Mouse (Mus musculus) lung, postnatal 25 days (tissue): Measurements from ENCODE around the gene Thoc5.

Experiments used
- DNase-seq: peaks from one replicate; pipeline ENCODE4 v3.0.0; 2022; ENCODE audit warnings: low spot score

The Thoc5 gene

GRCm38 (mm10) chr11:4894848-4895816, at the start of gene Thoc5:
TSS of gene Thoc5 (plus strand) at chr11:4895320.
- DNase-seq = peak; percentile 80

GRCm38 (mm10) chr11:4848483-4849248, 46.5 kb upstream of the Thoc5 start:
- peak; percentile 14 for DNase-seq

- DNase-seq = peak; percentile 100
Observed at GRCm38 (mm10) chr11:4849258-4849943, 45.7 kb upstream of the Thoc5 start, which contains the start of gene Nf2. TSS of gene Nf2 (minus strand) at chr11:4849536.

GRCm38 (mm10) chr11:4850404-4850803, 44.7 kb upstream of the Thoc5 start:
- DNase-seq = no peak

GRCm38 (mm10) chr11:4853021-4853420, 42.1 kb upstream of the Thoc5 start:
- DNase-seq = no peak

GRCm38 (mm10) chr11:4854181-4854580, 40.9 kb upstream of the Thoc5 start:
- no peak for DNase-seq

- no peak for DNase-seq
Observed at GRCm38 (mm10) chr11:4858416-4858815, 36.7 kb upstream of the Thoc5 start.

- no peak for DNase-seq
Observed at GRCm38 (mm10) chr11:4860986-4861385, 34.1 kb upstream of the Thoc5 start.

GRCm38 (mm10) chr11:4861816-4862604, 33.1 kb upstream of the Thoc5 start:
- DNase-seq = no peak

GRCm38 (mm10) chr11:4862730-4863129, 32.4 kb upstream of the Thoc5 start:
- DNase-seq = no peak

GRCm38 (mm10) chr11:4865645-4866251, 29.4 kb upstream of the Thoc5 start:
- DNase-seq = peak; percentile 53

- DNase-seq = peak; percentile 75
Observed at GRCm38 (mm10) chr11:4873755-4874475, 21.2 kb upstream of the Thoc5 start, which contains the start of gene Nipsnap1. TSS of gene Nipsnap1 (plus strand) at chr11:4873951.

- no peak for DNase-seq
Observed at GRCm38 (mm10) chr11:4874551-4874950, 20.6 kb upstream of the Thoc5 start.

GRCm38 (mm10) chr11:4881087-4881486, 14.0 kb upstream of the Thoc5 start:
- no peak for DNase-seq

GRCm38 (mm10) chr11:4882892-4883627, 12.1 kb upstream of the Thoc5 start:
- peak; percentile 82 for DNase-seq

GRCm38 (mm10) chr11:4885385-4885903, 9.7 kb upstream of the Thoc5 start:
- peak; percentile 22 for DNase-seq

- no peak for DNase-seq
Observed at GRCm38 (mm10) chr11:4886987-4887386, 8.1 kb upstream of the Thoc5 start.

GRCm38 (mm10) chr11:4900437-4900836, 5.3 kb downstream of the Thoc5 start:
- DNase-seq = no peak

- DNase-seq = no peak
Observed at GRCm38 (mm10) chr11:4901956-4902355, 6.8 kb downstream of the Thoc5 start.
